Mouse (Mus musculus): ENCODE measurements around the gene Fbxl5. TPM values are rescaled to one million over a fixed set of nuclear protein-coding genes. Genes with fewer than 3 reads are reported as not detected.
A peak's percentile ranks its signal among the peaks of the same experiment; 100 is the strongest.

Fbxl5 gene
- total and polyA plus RNA-seq, 3 experiments: 20.9 to 45.3 (median 28.1) TPM

GRCm38 (mm10) chr5:43845646-43846045 lies 24.2 kb upstream of the Fbxl5 start:
- in situ Hi-C loops (cut with MboI; ENCODE audit: low pct_ligation_motif_present, low pct_unique_long_range_greater_than_20kb, low sequenced_read_pairs) (no loop called here), dilution Hi-C loops (cut with MboI; ENCODE audit: extremely low pct_ligation_motif_present, extremely low pct_unique_long_range_greater_than_20kb, low sequenced_read_pairs) (no loop called here)
- Histone ChIP-seq H3K4me2 (ENCODE audit: insufficient read depth, low read depth, poor library complexity, severe bottlenecking) (no peak overlapping the region), H3K4me1 (ENCODE audit: control insufficient read depth in 1 of 2, insufficient read depth in 2 of 2) (peaks cover 6 to 38% of the 10 kb centered on the region in 2 experiments), H3K36me3 (replicated peaks in 1 of 2; ENCODE audit: control insufficient read depth in 1 of 2, insufficient read depth in 1 of 2, low read length in 1 of 2) (no peaks in the 10 kb centered on the region), H3K27me3 (replicated peaks) (no peaks in the 10 kb centered on the region), H3K4me3 (replicated peaks in 1 of 3; ENCODE audit: low read depth in 2 of 3, low read length in 2 of 3, poor library complexity in 1 of 3) (no peak overlapping the region), H3K27ac (ENCODE audit: insufficient read depth, low read depth) (no peak overlapping the region), H3K9me3 (replicated peaks; ENCODE audit: low read length) (peaks cover 11% of the 10 kb centered on the region), H3K79me2 (replicated peaks; ENCODE audit: control insufficient read depth, extremely low read depth, insufficient read depth, poor library complexity, severe bottlenecking) (no peaks in the 10 kb centered on the region), H3K9ac (ENCODE audit: insufficient read depth, low read depth) (no peak overlapping the region)
- TF ChIP-seq MXI1 (IDR thresholded peaks at IDR 0.05; ENCODE audit: low read depth, low read length) (no peak), CHD2 (IDR thresholded peaks at IDR 0.05; ENCODE audit: low read length) (no peak), CHD1 (IDR thresholded peaks at IDR 0.05; ENCODE audit: low read depth, low read length) (no peak), TBP (conservative IDR thresholded peaks at IDR 0.05; ENCODE audit: low read depth, low read length) (no peak), JUND (conservative IDR thresholded peaks at IDR 0.05; ENCODE audit: low read depth, low read length) (no peak), MAX (IDR thresholded peaks at IDR 0.05; ENCODE audit: low read length) (no peak), POLR2AphosphoS2 (IDR thresholded peaks at IDR 0.05; ENCODE audit: low read depth, low read length) (no peak), TCF12 (IDR thresholded peaks at IDR 0.05; ENCODE audit: low read depth, low read length) (0 out of 2 replicates have a peak, but pooled peaks have one; percentile 17), RCOR1 (conservative IDR thresholded peaks at IDR 0.05; ENCODE audit: low read depth, low read length) (no peak), E2F4 (IDR thresholded peaks at IDR 0.05; ENCODE audit: insufficient replicate concordance, low read depth, low read length) (no peak), EP300 (IDR thresholded peaks at IDR 0.05; ENCODE audit: low read length) (peak; percentile 79), NELFE (IDR thresholded peaks at IDR 0.05; ENCODE audit: low read depth, low read length) (no peak), POLR2A (IDR thresholded peaks at IDR 0.05; ENCODE audit: low read depth, low read length) (no peak), USF2 (conservative IDR thresholded peaks at IDR 0.05; ENCODE audit: low read depth, low read length) (no peak), IRF4 (IDR thresholded peaks at IDR 0.05; ENCODE audit: low read depth, low read length) (peak; percentile 78; the same call in 1 of the 2 replicates), USF1 (IDR thresholded peaks at IDR 0.05; ENCODE audit: low read depth, low read length) (no peak)
- DNase-seq (ENCODE audit: extremely low read depth): no peak

- Histone ChIP-seq H3K36me3 (replicated peaks in 1 of 2; ENCODE audit: control insufficient read depth in 1 of 2, insufficient read depth in 1 of 2, low read length in 1 of 2) (no peaks in the 10 kb centered on the region), H3K27ac (ENCODE audit: insufficient read depth, low read depth) (no peak overlapping the region), H3K27me3 (replicated peaks) (no peaks in the 10 kb centered on the region), H3K9me3 (replicated peaks; ENCODE audit: low read length) (peaks cover 11% of the 10 kb centered on the region), H3K79me2 (replicated peaks; ENCODE audit: control insufficient read depth, extremely low read depth, insufficient read depth, poor library complexity, severe bottlenecking) (no peaks in the 10 kb centered on the region), H3K4me1 (ENCODE audit: control insufficient read depth in 1 of 2, insufficient read depth in 2 of 2) (peaks cover 6 to 38% of the 10 kb centered on the region in 2 experiments), H3K4me3 (replicated peaks in 1 of 3; ENCODE audit: low read depth in 2 of 3, low read length in 2 of 3, poor library complexity in 1 of 3) (no peak overlapping the region), H3K9ac (ENCODE audit: insufficient read depth, low read depth) (no peak overlapping the region), H3K4me2 (ENCODE audit: insufficient read depth, low read depth, poor library complexity, severe bottlenecking) (no peak overlapping the region)
- DNase-seq (ENCODE audit: extremely low read depth): no peak
- TF ChIP-seq MAFK (IDR thresholded peaks at IDR 0.05; ENCODE audit: insufficient replicate concordance, low read length) (no peak), KAT2A (IDR thresholded peaks at IDR 0.05; ENCODE audit: insufficient replicate concordance, low read length) (no peak), USF2 (conservative IDR thresholded peaks at IDR 0.05; ENCODE audit: low read depth, low read length) (no peak), MXI1 (IDR thresholded peaks at IDR 0.05; ENCODE audit: low read depth, low read length) (no peak), UBTF (IDR thresholded peaks at IDR 0.05; ENCODE audit: low read depth, low read length) (no peak), MEF2A (IDR thresholded peaks at IDR 0.05; ENCODE audit: borderline replicate concordance, low read depth, low read length) (no peak), GABPA (IDR thresholded peaks at IDR 0.05; ENCODE audit: insufficient replicate concordance, low read depth, low read length) (no peak), EP300 (IDR thresholded peaks at IDR 0.05; ENCODE audit: low read length) (no peak), CTCF (conservative IDR thresholded peaks at IDR 0.05 in 1 of 2, IDR thresholded peaks at IDR 0.05 in 1 of 2; ENCODE audit: low read depth in 2 of 2, low read length in 2 of 2) (no peak), ELF1 (IDR thresholded peaks at IDR 0.05; ENCODE audit: low read depth, low read length) (no peak), POLR2AphosphoS2 (IDR thresholded peaks at IDR 0.05; ENCODE audit: low read depth, low read length) (no peak), RCOR1 (conservative IDR thresholded peaks at IDR 0.05; ENCODE audit: low read depth, low read length) (no peak), JUN (IDR thresholded peaks at IDR 0.05; ENCODE audit: insufficient read depth, low read depth, low read length) (no peak)
- dilution Hi-C loops (cut with MboI; ENCODE audit: extremely low pct_ligation_motif_present, extremely low pct_unique_long_range_greater_than_20kb, low sequenced_read_pairs): no loop called here
- in situ Hi-C loops (cut with MboI; ENCODE audit: low pct_ligation_motif_present, low pct_unique_long_range_greater_than_20kb, low sequenced_read_pairs): no loop called here
These were observed 23.6 kb upstream of the Fbxl5 start for GRCm38 (mm10) chr5:43845083-43845482.

Data from CH12.LX (cell line).